Mouse (Mus musculus): ENCODE data around the gene Slc22a18. TPM values are rescaled to one million over a fixed set of nuclear protein-coding genes. Genes with fewer than 3 reads are reported as not detected.

Slc22a18 gene
- polyA plus RNA-seq, 1 experiment from 2014 or later: 18.6 TPM

- Histone ChIP-seq H3K36me3 (replicated peaks; ENCODE audit: insufficient read depth, low read length) (no peaks in the 10 kb centered on the region), H3K4me2 (ENCODE audit: low read depth, low read length) (no peak overlapping the region), H3K27ac (ENCODE audit: low read depth) (no peak overlapping the region), H3K9ac (replicated peaks) (no peak overlapping the region), H3K9me3 (ENCODE audit: low read length) (no peaks in the 10 kb centered on the region), H3K4me1 (ENCODE audit: insufficient read depth) (peaks cover 5% of the 10 kb centered on the region; the same call in 1 of the 2 replicates), H3K4me3 (ENCODE audit: low read depth, low read length) (no peak overlapping the region), H3K27me3 (ENCODE audit: insufficient read depth, low read length) (peaks cover 41% of the 10 kb centered on the region)
- DNase-seq: no peak
- 77% methylated on average over 6 of the region's 6 CpGs for WGBS (ENCODE audit: insufficient replicate concordance)
- no peak for ATAC-seq
- TF ChIP-seq CTCF (IDR thresholded peaks at IDR 0.05; ENCODE audit: low read depth): no peak
- TF ChIP-seq EP300 (IDR thresholded peaks at IDR 0.05; ENCODE audit: low read depth): no peak
Measured at GRCm38 (mm10) chr7:143503926-143504325, 30.4 kb downstream of the Slc22a18 start.

GRCm38 (mm10) chr7:143505411-143505810 is 31.9 kb downstream of the Slc22a18 start:
- no peak overlapping the region for H3K9ac ChIP-seq (replicated peaks)
- DNase-seq (no peak), ATAC-seq (no peak)
- WGBS (ENCODE audit: insufficient replicate concordance): 76% methylated on average over 2 of the region's 2 CpGs
- H3K36me3 ChIP-seq (replicated peaks; ENCODE audit: insufficient read depth, low read length): no peaks in the 10 kb centered on the region
- no peak overlapping the region for H3K4me3 ChIP-seq (ENCODE audit: low read depth, low read length)
- no peak overlapping the region for H3K4me2 ChIP-seq (ENCODE audit: low read depth, low read length)
- H3K27me3 ChIP-seq (ENCODE audit: insufficient read depth, low read length): peaks cover 36% of the 10 kb centered on the region
- peaks cover 5% of the 10 kb centered on the region; the same call in 1 of the 2 replicates for H3K4me1 ChIP-seq (ENCODE audit: insufficient read depth)
- no peaks in the 10 kb centered on the region for H3K9me3 ChIP-seq (ENCODE audit: low read length)
- TF ChIP-seq EP300 (IDR thresholded peaks at IDR 0.05; ENCODE audit: low read depth): no peak
- no peak for TF ChIP-seq CTCF (IDR thresholded peaks at IDR 0.05; ENCODE audit: low read depth)
- H3K27ac ChIP-seq (ENCODE audit: low read depth): no peak overlapping the region

- Histone ChIP-seq H3K4me1 (ENCODE audit: insufficient read depth) (peaks cover 5% of the 10 kb centered on the region; the same call in 1 of the 2 replicates), H3K4me2 (ENCODE audit: low read depth, low read length) (no peak overlapping the region), H3K36me3 (replicated peaks; ENCODE audit: insufficient read depth, low read length) (no peaks in the 10 kb centered on the region), H3K9ac (replicated peaks) (no peak overlapping the region), H3K4me3 (ENCODE audit: low read depth, low read length) (no peak overlapping the region), H3K27ac (ENCODE audit: low read depth) (no peak overlapping the region), H3K27me3 (ENCODE audit: insufficient read depth, low read length) (peaks cover 32% of the 10 kb centered on the region), H3K9me3 (ENCODE audit: low read length) (no peaks in the 10 kb centered on the region)
- DNase-seq (peak; percentile 85), ATAC-seq (0 out of 2 replicates have a peak, but pooled peaks have one; percentile 28)
- TF ChIP-seq EP300 (IDR thresholded peaks at IDR 0.05; ENCODE audit: low read depth): no peak
- peak; percentile 73 for TF ChIP-seq CTCF (IDR thresholded peaks at IDR 0.05; ENCODE audit: low read depth)
- WGBS (ENCODE audit: insufficient replicate concordance): 31% methylated on average over 11 of the region's 11 CpGs
Measured at GRCm38 (mm10) chr7:143505823-143506222, 32.3 kb downstream of the Slc22a18 start.

- no peaks in the 10 kb centered on the region for H3K9me3 ChIP-seq (ENCODE audit: low read length)
- DNase-seq: no peak
- no peak for TF ChIP-seq CTCF (IDR thresholded peaks at IDR 0.05; ENCODE audit: low read depth)
- TF ChIP-seq EP300 (IDR thresholded peaks at IDR 0.05; ENCODE audit: low read depth): no peak
- no peak overlapping the region for H3K4me2 ChIP-seq (ENCODE audit: low read depth, low read length)
- no peak overlapping the region for H3K4me3 ChIP-seq (ENCODE audit: low read depth, low read length)
- 65% methylated on average over 7 of the region's 7 CpGs for WGBS (ENCODE audit: insufficient replicate concordance)
- no peak overlapping the region for H3K27ac ChIP-seq (ENCODE audit: low read depth)
- ATAC-seq: no peak
- H3K36me3 ChIP-seq (replicated peaks; ENCODE audit: insufficient read depth, low read length): no peaks in the 10 kb centered on the region
- H3K9ac ChIP-seq (replicated peaks): no peak overlapping the region
- H3K4me1 ChIP-seq (ENCODE audit: insufficient read depth): peaks cover 5% of the 10 kb centered on the region; the same call in 1 of the 2 replicates
- H3K27me3 ChIP-seq (ENCODE audit: insufficient read depth, low read length): peaks cover 28% of the 10 kb centered on the region
Measured at GRCm38 (mm10) chr7:143506271-143506670, 32.7 kb downstream of the Slc22a18 start.

- Histone ChIP-seq H3K27ac (ENCODE audit: low read depth) (no peak overlapping the region), H3K27me3 (ENCODE audit: insufficient read depth, low read length) (peaks cover 24% of the 10 kb centered on the region), H3K9me3 (ENCODE audit: low read length) (no peaks in the 10 kb centered on the region), H3K4me3 (ENCODE audit: low read depth, low read length) (no peak overlapping the region), H3K4me1 (ENCODE audit: insufficient read depth) (peaks cover 5% of the 10 kb centered on the region; the same call in 1 of the 2 replicates), H3K36me3 (replicated peaks; ENCODE audit: insufficient read depth, low read length) (no peaks in the 10 kb centered on the region), H3K4me2 (ENCODE audit: low read depth, low read length) (no peak overlapping the region), H3K9ac (replicated peaks) (no peak overlapping the region)
- peak; percentile 76 for DNase-seq
- WGBS (ENCODE audit: insufficient replicate concordance): 30% methylated on average over 7 of the region's 7 CpGs
- TF ChIP-seq CTCF (IDR thresholded peaks at IDR 0.05; ENCODE audit: low read depth) (peak; percentile 89), EP300 (IDR thresholded peaks at IDR 0.05; ENCODE audit: low read depth) (no peak)
- ATAC-seq: peak; percentile 58; the same call in 1 of the 2 replicates
Measured at GRCm38 (mm10) chr7:143506675-143507074, 33.1 kb downstream of the Slc22a18 start.

- Histone ChIP-seq H3K4me3 (ENCODE audit: low read depth, low read length) (no peak overlapping the region), H3K27me3 (ENCODE audit: insufficient read depth, low read length) (no peaks in the 10 kb centered on the region), H3K4me2 (ENCODE audit: low read depth, low read length) (no peak overlapping the region), H3K4me1 (ENCODE audit: insufficient read depth) (no peaks in the 10 kb centered on the region), H3K27ac (ENCODE audit: low read depth) (no peak overlapping the region), H3K9ac (replicated peaks) (no peak overlapping the region), H3K36me3 (replicated peaks; ENCODE audit: insufficient read depth, low read length) (peaks cover 14% of the 10 kb centered on the region), H3K9me3 (ENCODE audit: low read length) (no peaks in the 10 kb centered on the region)
- DNase-seq (no peak), ATAC-seq (no peak)
- 53% methylated on average over 1 of the region's 1 CpGs for WGBS (ENCODE audit: insufficient replicate concordance)
- TF ChIP-seq CTCF (IDR thresholded peaks at IDR 0.05; ENCODE audit: low read depth) (no peak), EP300 (IDR thresholded peaks at IDR 0.05; ENCODE audit: low read depth) (no peak)
Measured at GRCm38 (mm10) chr7:143509566-143509965, 36.0 kb downstream of the Slc22a18 start.
